Mouse (Mus musculus) layer of hippocampus, adult 8-10 months (tissue): ENCODE measurements around the gene Sgsm1. TPM values are rescaled to one million over a fixed set of nuclear protein-coding genes. Genes with fewer than 3 reads are reported as not detected.

Experiments
- DNase-seq, 2 experiments: peaks; one replicate each; pipeline ENCODE4 v3.0.0; 2022; ENCODE audit warnings: low spot score in 2 of 2
- total RNA-seq, 4 experiments: library from RNA; stranded (reverse); gene quantifications; 2 replicates each; pipeline ENCODE4 v1.2.4; 2022

The Sgsm1 gene
- total RNA-seq, 4 experiments from 2014 or later, result 77.8 to 102 (median 87.4) TPM

DNA sequence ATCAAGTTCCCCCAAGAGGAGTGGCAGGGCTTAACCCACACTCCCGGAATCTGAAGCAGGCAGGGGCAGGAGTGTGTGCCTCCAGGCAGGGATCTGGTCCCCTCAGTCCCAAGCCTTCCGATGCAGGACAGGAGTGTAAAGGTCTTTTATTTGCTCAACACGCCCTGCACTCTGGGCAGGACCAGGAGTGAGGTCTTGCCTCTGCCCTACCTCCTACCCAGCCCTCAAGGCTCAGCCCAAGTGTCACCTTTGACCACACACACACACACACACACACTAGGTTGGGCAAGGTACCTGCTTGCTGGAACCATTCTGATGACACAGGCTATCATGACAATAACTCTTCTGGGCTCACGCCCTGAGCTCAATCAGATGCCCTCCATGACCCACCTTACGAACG lies 91.1 kb downstream of the Sgsm1 start:
- no peak for DNase-seq

DNA sequence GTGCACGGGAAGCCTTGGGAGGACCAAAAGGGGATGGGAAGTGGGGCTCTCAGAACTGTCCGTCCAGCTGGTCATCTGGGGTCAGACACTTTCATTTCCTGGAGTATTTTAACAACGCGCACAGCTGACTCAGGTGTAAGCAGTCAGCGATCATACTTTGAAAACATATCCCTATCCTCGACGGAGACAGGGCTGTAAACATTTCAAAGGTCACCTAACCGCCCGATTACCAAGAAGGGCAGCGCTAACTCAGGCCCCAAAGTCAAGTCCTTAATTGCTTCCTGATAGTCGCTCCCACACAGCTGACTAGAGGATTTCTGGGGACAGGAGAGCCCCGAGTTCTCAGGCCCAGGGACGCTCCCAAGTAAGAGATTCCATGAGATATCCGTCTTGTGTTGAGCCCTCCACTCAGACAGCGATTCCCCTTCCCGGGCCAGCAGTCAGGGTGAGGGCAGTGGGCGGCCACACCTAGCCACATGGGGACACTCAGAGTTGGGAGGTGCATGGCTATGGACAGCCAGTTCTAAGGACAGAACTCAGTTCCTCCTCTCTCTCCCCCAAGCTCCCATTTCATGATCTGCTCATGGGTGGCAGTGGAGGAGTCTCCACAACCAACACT lies 91.9 kb downstream of the Sgsm1 start:
- DNase-seq, result no peak

DNA sequence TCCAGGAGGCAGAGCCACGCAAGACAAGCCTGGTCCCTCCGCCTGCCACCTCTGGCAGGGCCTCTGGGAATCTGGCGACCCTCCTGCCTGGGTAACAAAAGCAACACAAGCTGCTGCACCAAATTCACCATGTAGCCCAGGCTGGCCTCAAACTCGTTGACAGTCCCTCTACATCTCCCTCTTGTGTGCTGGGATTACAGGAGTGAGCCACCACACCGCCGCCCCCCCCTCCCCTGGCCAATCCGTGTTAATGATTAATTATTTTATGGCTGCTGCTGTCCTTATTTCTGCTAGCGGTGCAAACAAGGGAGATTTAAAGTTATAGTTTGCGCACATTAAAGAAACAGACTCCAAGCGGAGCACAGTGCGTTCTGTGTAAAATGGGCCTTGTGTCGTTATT lies 93.5 kb downstream of the Sgsm1 start:
- no peak for DNase-seq

DNA sequence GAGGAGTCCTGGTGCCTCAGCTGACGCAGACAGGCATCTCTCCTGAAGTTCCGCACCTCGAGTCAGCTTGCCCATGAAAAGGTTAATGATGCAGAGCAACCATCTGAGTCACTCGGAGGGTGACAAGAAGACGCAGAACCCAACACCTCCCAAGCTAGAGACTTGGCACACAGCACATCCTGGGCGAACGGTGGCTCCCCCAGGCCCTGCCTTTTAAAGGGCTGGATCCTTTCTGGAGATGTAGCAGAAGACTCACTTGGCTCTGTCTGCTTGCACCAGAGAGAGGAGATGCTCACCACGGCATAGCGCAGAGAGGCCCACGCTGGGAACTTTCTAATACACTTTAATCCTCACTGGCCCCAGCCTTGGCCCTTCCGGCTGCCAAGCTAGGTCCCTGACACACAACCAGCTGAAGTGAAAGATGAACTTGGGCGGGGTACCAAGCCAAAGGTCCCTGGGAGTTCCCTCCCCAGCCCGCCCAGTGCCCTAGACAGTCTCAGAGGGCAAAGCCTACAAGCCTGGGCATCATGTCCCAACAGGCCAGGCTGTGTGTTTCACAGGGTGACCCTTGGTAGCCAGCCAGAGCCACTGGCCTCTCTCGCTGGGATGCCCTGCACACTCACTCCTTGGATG lies 94.1 kb downstream of the Sgsm1 start:
- no peak for DNase-seq

DNA sequence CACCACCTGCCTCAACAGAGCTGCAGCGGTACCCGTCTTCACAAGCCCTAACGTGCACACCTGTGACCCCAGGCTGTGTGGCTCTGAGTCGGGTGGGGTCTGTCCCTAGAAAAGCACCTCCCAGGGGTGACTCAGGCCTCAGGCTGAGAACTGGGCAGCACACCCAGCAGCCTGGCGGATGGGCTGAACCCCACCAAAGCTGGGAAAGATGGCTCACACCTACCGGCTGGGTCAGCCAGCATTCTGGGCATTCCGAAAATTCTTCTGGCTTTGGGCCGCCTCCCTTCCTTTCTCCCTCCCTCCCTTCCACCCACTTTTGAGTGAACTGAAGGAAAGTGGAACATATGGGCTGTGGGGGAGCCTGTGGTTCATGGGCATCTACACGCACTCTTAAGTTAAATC lies 95.0 kb downstream of the Sgsm1 start:
- DNase-seq, result no peak

DNA sequence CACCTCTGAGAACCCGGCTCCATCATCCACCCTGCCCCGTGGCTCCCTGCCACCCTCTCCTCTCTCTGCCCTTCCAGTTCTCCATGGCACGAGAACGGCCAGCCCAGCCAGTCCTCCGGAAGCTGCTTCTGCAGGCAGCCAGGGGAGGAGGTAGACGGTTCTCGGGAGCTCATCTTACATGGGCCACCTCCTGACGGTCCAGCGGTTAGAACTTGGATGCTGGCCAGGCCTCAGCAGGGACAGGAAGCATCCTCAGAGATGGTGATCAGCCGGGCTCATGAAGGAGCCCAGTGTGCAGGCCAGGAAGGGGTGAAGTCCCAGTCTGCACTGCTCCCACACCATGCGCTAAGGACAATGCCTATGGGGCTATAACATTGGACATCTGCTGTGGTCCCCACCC lies 96.1 kb downstream of the Sgsm1 start:
- no peak for DNase-seq

DNA sequence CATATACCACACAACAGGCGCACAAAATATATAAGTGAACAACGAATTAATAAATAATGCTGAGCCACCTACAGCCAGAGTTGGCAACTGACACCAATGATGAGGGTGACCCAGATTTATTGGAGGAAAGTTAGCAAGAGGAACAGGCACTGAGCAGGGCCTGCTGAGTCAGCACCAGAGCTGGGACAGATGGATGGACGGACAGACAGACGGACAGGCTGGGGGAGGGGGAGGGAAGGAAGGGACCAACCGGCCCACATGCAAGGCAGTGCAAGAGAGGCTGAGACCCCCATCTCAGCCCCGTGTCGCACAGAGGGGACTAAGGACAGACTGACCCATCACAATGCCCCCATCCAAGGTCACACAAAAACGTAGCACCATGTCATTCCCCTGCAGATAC lies 96.5 kb downstream of the Sgsm1 start:
- no peak for DNase-seq

DNA sequence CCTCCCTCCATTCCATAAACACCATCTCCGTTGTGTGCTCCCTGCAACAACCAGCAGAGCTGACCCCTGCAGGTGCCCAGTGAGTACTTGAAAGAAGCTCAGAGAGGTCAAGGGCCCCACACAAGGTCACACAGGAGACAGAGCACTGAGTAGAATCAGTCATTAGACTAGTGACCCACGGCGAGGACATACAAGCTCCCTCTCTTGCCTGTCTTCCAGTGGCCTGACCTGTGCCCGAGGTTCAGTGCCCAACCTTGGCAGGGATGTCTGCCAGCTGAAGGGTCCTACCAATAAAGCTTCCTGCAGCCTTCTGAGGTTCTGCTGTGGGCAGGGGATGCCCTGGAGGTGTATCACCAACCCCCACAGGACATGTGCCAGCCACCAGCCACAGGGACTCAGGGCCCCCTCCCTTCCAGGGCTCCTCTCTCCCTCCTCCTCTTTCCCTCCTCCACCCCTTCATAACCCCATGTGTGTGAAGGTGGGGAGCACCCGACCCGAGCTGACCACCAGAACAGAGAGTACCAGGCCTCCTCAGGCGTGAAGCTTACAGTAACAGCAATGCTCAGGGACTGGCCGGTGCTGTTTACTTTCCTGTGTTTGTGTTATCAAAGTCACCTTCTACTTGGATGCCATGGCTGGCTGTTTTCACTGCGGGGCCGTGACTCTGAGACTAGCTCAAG lies 98.3 kb downstream of the Sgsm1 start:
- no peak for DNase-seq

DNA sequence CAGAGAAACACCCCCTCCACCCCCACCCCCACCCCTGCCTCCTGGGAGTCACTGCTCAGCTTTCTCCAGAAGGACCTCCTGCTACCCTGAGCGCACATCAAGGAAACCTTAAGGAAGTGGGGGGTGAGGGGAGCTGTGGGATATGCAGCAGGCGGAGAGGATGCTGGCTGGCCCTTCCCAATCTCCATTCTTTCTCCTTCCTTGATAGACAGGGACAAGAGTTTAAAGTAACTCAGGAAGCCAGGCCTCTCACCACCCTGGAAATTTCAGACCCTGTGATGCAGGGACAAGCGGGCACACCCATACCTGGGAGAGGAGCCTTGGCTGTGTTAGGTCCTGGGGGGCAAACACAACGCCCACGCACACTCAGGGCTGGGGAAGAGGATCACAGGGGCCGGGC lies 100.3 kb downstream of the Sgsm1 start:
- DNase-seq, result no peak

DNA sequence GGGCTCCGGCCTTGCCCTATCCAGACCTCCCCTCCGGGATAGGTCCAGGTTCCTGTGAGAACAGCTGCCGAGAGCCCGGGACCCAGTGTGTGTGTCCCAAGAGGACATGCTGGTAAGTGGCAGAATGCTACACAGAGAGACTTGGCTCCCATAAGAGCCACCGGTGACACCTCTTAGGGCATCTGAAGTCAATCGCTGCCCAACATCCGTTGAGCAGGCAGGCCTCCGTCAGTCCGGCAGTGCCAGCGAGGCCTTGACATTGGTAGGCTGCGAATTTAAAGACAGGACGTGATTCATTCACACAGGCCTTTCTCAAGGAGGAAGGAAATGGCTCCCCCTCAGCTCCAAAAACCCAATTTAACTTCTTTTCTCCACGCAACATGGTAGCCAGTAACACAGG lies 100.7 kb downstream of the Sgsm1 start:
- no peak for DNase-seq

DNA sequence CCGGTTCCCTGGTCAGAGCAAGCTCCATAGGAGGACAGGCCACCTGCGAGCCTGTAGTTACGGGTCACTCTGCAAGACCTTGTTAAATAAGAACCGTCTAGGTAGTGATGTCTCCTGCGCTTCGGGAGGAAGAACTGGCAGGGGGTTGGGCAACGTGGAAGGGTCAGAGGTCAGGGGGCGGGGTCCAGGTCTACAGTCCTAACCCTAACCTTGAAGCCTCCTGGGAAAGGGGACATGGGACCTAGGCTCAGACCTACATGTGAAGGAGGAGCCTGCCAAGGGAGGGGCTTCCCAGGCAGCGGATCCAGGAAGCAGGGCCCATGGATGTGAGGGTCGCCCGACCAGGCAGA lies 101.2 kb downstream of the Sgsm1 start:
- DNase-seq, result no peak

DNA sequence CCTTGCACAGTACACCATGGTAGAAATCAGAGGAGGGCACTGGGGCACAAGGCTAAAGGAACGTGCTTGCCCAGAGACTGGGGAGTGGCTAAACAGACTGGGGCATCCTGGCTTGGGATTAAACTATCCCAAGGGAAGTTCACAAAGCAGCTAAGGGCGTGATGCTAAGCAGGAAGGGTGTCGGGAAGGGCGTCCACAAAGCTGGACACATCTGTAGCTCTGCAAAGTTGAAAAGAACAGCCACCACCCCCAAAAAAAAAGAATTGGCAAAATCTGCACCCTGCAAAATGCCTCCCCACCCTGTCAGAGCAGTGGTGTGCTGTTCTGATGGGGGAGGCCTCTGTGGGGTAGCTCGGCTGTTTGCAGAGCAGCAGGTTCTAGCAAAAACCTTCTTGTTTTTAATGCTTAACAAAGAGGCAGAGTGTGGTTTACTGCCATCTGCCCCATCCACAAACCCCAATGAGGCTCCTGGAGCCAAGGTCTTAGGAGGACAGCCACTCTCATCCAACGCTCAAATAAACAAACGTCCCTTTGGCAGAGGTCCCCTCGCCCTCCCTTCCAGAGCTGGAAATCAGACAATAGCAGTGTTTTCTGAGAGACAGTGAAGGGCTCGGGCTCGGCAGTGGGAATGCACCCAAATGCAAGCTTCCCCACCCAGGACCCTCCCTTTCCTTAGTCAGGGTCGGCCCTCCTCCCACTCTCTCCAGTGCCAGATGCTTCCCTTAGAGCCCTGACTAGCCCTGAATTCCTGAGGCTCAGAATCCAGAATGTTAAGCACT lies 101.8 kb downstream of the Sgsm1 start:
- peak; percentile 60 to 72 for DNase-seq

DNA sequence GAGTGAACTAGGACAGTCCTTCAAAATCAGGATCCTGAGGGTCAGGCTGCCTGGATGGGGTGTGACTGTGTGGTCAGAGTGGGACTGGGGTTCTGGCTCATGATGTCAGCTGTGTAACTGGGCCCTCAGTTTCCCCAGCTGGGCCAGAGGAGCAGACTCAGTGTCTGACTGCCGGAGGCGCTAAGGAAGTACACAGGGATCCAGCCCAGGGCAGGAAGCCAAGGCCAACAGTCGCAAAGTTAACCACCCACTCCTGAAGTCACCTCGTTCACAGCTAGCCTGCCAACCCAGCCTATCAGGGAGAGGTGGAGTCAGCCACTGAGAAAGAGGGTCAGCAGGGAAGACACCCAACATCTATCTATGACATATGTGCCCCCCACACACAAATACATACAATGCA lies 102.5 kb downstream of the Sgsm1 start:
- DNase-seq, result no peak

DNA sequence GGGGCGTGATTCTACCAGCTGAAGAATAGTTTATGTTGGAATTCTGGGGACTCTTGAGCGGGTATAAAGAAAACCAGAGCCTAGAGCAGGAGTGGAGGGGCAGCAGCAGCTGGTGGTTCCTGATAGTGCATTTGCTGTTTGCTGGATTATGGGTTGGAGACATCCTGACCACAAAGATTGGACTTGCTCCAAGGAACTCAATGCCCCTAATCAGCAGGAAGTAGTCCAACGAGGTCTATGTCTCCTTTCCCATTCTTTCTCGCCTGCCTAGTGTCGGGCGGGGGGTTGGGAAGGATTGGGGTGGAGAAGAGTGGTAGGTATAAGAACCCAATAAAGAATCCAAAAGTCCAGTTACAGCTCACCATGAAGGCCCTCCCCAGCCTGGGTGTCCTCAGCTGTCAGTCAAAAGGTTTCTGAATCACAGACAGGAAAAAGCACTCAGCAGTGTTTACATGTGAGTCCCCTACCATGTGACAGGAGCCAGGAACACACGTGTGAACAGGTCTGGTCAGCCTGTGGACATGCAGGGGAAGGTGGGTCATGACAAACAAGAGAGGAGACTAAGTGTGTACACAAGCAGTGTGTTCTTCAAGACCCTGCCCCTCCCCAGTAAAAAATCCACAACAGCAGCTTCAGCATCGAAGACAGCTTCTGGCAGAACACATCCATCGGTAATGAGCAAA lies 103.8 kb downstream of the Sgsm1 start:
- no peak for DNase-seq

DNA sequence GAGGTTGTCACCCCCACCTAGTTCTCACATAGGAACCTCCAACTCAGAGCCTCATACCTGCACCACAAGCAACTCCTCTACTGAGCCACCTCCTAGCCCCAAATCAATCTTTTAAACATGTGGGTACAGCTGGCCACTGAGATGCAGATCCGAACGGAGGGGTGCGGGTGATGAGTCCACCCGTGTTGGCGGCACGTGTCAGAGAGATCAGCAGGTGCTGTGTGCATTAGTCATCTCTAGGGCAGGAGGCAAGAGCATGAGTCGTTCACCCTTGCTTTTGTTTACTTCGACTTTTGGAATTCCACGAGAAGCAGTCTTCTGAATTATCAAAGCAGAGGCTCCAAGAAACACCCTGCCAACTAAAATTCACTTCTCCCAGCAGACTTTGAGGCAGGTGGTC lies 106.4 kb downstream of the Sgsm1 start:
- no peak for DNase-seq

DNA sequence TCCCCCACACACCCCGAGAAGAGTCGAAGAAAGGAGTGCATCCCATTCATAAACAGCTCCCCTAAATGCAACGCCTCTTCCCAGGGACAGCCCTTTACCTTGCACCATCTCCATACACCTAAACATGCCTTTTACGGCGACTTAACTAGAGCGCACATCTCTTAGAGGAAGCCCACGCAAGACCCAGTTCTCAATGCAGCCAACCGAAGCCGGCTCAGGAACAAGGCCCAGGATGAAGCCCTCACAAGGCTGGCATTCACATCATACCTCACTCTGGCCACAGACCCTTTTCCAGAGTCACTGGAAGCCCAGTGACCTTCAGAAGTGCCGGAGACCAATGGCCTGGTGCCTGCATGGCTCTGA lies 110.8 kb downstream of the Sgsm1 start:
- DNase-seq, result no peak

DNA sequence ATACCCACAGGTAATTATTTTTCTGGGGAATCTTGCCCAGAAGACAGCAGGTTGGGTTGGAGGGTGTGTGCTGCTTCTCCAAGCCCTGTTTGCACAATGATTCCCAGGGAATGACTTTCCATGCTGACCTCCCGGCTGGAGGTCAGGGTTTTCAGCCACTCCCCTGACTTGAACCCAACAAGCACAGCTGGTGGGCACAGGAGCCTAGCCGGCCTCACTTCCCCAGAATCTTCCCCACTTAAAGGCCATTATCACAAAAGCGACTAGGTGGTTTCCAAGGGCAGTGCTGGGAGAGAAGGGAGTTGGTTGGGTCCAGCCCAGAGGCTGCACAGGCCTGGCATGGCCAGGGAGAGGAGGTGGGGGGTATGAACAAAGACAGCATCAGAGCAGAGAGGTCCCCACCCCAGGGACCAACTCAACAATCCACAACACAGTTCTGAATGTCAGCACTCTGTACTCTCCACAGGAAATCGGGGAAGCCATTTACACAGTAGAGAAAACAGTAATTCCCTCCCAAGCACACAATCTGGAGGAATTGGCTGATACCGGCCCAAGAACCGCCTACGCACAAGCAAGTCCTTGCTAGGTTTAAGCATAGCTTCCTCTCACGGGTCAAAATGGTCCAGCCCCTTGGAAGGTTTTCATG lies 111.3 kb downstream of the Sgsm1 start:
- DNase-seq, result no peak

DNA sequence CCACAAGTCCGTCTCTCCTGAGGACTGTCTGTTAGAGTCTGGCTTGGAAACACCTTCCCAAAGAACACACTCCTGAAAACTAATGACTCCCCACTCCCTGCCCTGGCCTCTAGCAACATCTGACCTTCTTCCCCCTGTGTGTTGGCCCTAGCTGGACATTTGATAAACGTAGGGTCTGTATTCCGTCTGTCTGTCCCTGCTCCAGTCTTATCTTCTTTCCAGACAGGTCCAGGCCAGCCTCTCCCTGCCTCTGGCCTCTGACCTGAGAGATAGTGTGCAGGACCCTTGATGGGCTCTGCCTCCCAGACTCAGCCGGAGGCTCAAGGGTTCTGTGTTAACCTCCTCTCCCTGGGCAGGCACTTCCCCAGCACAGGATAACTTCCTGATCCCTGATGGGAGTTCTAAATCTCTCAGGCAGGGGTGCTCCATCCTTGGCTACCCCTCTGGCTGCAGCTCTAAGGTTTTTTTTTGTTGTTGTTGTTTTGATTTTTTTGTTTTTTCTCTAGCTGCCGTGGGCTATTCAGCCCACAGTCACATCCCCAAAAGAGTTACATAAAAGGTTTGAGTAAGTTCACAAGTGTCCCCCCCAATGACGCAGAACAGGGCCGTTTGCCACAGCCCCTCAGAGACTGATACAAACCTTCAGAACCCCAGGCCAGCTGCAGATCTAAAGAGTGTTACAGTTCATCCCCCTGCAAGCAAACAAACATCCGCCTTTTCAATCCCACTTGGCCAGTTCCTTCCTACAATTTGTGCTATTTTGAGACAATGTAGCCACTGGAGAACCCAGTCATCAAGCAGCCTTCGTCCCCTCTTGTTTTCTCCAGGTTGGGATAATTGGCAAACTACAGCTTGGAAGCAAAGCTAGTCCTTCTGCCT lies 113.4 kb downstream of the Sgsm1 start:
- DNase-seq, result no peak

DNA sequence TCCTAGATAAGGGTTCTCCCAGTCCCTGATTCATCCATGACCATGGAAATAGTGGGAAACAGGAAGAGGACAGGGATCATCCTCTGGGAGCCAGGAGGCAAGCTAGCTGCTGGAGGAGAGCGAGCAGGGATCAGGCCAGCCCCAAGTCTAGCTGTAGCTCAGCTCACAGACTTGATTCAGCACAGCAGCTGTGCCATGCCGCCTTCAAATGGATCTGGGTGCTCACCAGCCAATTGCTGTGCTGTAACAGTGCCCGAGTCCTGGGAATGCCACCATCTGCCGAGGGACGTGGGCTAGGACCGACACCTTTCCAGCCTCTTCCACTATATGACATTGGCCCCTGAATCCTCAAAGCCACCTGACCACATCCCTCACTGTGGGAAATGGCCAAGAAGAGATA lies 114.7 kb downstream of the Sgsm1 start:
- DNase-seq, result peak in 1 of 2 experiments; percentile 65

DNA sequence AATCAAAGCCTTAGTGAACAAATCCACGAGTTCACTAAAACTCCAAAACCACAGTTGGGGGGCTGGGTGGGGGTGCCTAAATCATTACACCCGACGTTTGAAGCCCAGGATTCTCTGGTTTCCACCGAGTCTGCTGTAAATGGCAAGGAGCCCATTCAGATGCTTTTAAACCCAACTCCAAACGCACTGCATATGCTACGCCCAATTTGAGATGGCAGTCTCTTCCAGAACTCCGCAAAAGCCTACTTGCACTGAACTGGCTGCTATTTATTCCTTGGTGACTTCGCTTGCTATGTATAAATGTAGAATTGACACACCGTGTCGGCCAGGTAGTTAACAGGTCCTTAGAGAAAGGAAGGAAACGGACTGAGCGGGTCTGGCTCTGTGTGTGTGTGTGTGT lies 115.1 kb downstream of the Sgsm1 start:
- DNase-seq, result no peak
